Mouse (Mus musculus) myocyte (in vitro differentiated cells): Measurements from ENCODE around the gene Gm11172.

ENCODE experiments used
- CEBPB ChIP-seq: IDR thresholded peaks from 2 replicates; pipeline ENCODE4 v1.6.1; 2011; ENCODE audit warnings: mild to moderate bottlenecking, moderate library complexity; ENCODE audit not compliant: poor library complexity, insufficient read depth, severe bottlenecking
- MAX ChIP-seq: IDR thresholded peaks from one replicate; pipeline ENCODE4 v1.6.1; 2011; ENCODE audit warnings: low read depth, mild to moderate bottlenecking, control low read depth
- MYOD1 ChIP-seq, 3 experiments: IDR thresholded peaks; one replicate each; pipeline ENCODE4 v1.6.1; 2011; ENCODE audit warnings: control low read depth in 2 of 3, low read depth in 2 of 3, mild to moderate bottlenecking in 2 of 3, moderate library complexity in 1 of 3; ENCODE audit not compliant: insufficient read length in 2 of 3, control insufficient read depth in 1 of 3
- MYOG ChIP-seq, 3 experiments: IDR thresholded peaks; one replicate each; pipeline ENCODE4 v1.6.1; 2011; ENCODE audit warnings: control low read depth in 2 of 3, low read depth in 2 of 3, mild to moderate bottlenecking in 2 of 3; ENCODE audit not compliant: insufficient read length in 2 of 3, control insufficient read depth in 1 of 3, insufficient read depth in 1 of 3
- POLR2A ChIP-seq: IDR thresholded peaks from one replicate; pipeline ENCODE4 v1.6.1; 2011; ENCODE audit warnings: low read depth, mild to moderate bottlenecking, control low read depth, moderate library complexity; ENCODE audit not compliant: insufficient read length
- POLR2AphosphoS2 ChIP-seq: IDR thresholded peaks from one replicate; pipeline ENCODE4 v1.6.1; 2011; ENCODE audit warnings: low read depth, control low read depth; ENCODE audit not compliant: insufficient read length
- USF1 ChIP-seq: IDR thresholded peaks from one replicate; pipeline ENCODE4 v1.6.1; 2011; ENCODE audit warnings: low read depth, mild to moderate bottlenecking, control low read depth, moderate library complexity

- no peak for TF ChIP-seq MYOG (IDR thresholded peaks at IDR 0.05; ENCODE audit: control insufficient read depth in 1 of 3, insufficient read depth in 1 of 3, insufficient read length in 2 of 3, low read depth in 2 of 3)
- TF ChIP-seq USF1: no peak
- no peak for TF ChIP-seq POLR2A
- TF ChIP-seq MAX: no peak
- TF ChIP-seq POLR2AphosphoS2: no peak
- TF ChIP-seq MYOD1 (IDR thresholded peaks at IDR 0.05; ENCODE audit: control insufficient read depth in 1 of 3, insufficient read length in 2 of 3, low read depth in 2 of 3): no peak
- TF ChIP-seq CEBPB: no peak
Measured at GRCm38 (mm10) chr16:10821387-10821786, 8.7 kb downstream of the Gm11172 start.
